Mouse (Mus musculus) erythroblast, embryonic 14.5 days (primary cell): ENCODE measurements at regions not wholly inside any gene's neighbourhood (a gene's known extent, or its start where the extent isn't known, plus 50 kb on each side); places are given as distances from the start of the nearest gene placed in this dataset.

ENCODE experiments used
- GATA1 ChIP-seq: IDR thresholded peaks from 2 replicates; pipeline ENCODE4 v1.6.1; 2012; ENCODE audit warnings: low read length, inconsistent platforms, mixed read lengths
- TAL1 ChIP-seq: IDR thresholded peaks from 3 replicates; pipeline ENCODE4 v1.6.1; 2012; ENCODE audit warnings: low read length, inconsistent platforms, mixed read lengths

- TF ChIP-seq GATA1 (no peak), TAL1 (no peak)
Measured at GRCm38 (mm10) chr1:77080767-77081166, 434.1 kb downstream of the Epha4 start.
